Mouse (Mus musculus): ENCODE data around the gene Amz1. TPM values are rescaled to one million over a fixed set of nuclear protein-coding genes. Genes with fewer than 3 reads are reported as not detected.

Gene Amz1
- total and polyA plus RNA-seq, 2 experiments from 2014 or later: 12.2 to 14.2 TPM

DNA sequence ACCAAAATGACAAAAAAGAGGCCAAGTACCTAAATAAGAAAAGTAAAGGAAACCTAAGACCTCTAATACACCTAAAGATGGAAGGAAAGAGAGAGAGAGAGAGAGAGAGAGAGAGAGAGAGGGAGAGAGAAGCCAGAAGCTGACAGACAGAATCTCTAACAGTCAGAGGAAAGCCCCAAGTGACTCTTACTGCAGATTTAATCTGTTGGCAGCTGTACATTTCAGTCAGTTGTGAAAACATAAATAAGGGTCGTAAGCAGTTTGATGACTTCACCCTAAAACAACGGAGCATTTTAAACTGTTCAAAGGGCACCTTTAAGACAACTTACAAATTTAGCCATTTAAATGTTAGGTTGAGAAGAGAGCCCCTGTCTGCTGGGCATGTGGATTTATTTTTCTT lies 66.5 kb downstream of the Amz1 start:
- no peak overlapping the region for H3K4me2 ChIP-seq (ENCODE audit: low read depth)
- no peak for TF ChIP-seq CTCF (IDR thresholded peaks at IDR 0.05; ENCODE audit: low read depth)
- peaks cover 20% of the 10 kb centered on the region for H3K4me1 ChIP-seq (ENCODE audit: insufficient read depth)
- ATAC-seq (no peak), DNase-seq (no peak)
- peak overlapping the region; percentile 73; the same call in 1 of the 2 replicates for H3K27ac ChIP-seq (ENCODE audit: low read depth, low read length)
- no peak overlapping the region for H3K4me3 ChIP-seq (ENCODE audit: low read depth, low read length)
- no peaks in the 10 kb centered on the region; the same call in 1 of the 2 replicates for H3K36me3 ChIP-seq (ENCODE audit: insufficient read depth)
- no peaks in the 10 kb centered on the region for H3K27me3 ChIP-seq (ENCODE audit: insufficient read depth, low read length)
- H3K9me3 ChIP-seq (ENCODE audit: low read length): no peaks in the 10 kb centered on the region
- 25% methylated on average over 2 of the region's 2 CpGs for WGBS
- no peak overlapping the region for H3K9ac ChIP-seq

DNA sequence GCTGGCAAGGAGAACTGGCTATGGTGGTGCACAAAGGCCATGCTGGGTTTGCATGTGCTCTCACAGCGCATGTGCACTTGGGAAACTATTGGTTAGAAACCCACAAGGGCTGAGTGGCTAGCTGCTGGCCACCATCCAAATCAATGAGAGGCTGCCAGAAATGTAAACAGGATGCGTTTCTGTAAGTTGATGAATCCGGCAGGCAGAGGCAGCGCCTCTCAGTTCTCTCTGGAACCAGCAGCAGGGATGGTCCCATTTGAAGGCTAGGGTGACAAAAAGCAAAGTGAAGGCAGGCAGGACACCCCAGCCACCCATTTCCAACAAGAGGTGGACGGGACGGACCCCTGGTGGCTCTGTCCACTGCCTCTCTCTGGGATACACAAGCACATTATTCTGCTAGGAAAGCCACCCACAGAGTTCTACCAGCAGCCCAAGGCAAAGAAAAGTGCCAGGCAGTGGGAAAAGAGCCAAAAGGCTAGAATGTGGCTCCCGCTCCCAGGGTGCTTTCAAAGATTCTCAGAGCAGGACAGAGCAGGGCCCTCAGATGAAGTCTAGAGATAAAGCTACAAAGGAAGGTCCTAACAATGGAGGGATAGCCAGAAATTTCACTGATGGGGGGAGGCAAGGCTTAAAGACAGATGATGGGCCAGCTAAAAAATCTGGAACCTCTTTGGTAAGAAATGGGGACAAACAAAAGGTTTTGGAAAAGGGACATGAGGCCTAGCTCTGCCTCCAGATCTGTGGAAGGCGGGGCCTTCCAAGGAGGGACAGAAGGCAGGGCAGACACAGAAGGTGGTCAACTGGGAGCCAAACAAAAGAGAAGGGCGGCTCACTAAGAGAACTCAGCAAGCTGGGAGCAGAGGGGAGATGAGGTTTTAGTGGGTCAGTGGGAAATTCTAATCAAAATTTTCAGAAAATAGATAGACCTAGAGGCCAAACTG lies 67.3 kb downstream of the Amz1 start:
- Histone ChIP-seq H3K36me3 (ENCODE audit: insufficient read depth) (no peaks in the 10 kb centered on the region; the same call in 1 of the 2 replicates), H3K9me3 (ENCODE audit: low read length) (no peaks in the 10 kb centered on the region), H3K4me3 (ENCODE audit: low read depth, low read length) (no peak overlapping the region), H3K4me1 (ENCODE audit: insufficient read depth) (peaks cover 20% of the 10 kb centered on the region), H3K4me2 (ENCODE audit: low read depth) (no peak overlapping the region), H3K9ac (no peak overlapping the region), H3K27me3 (ENCODE audit: insufficient read depth, low read length) (no peaks in the 10 kb centered on the region), H3K27ac (ENCODE audit: low read depth, low read length) (peak overlapping the region; percentile 73)
- 18% methylated on average over 9 of the region's 9 CpGs for WGBS
- ATAC-seq (peak; percentile 78), DNase-seq (peak; percentile 78)
- TF ChIP-seq CTCF (IDR thresholded peaks at IDR 0.05; ENCODE audit: low read depth): no peak

DNA sequence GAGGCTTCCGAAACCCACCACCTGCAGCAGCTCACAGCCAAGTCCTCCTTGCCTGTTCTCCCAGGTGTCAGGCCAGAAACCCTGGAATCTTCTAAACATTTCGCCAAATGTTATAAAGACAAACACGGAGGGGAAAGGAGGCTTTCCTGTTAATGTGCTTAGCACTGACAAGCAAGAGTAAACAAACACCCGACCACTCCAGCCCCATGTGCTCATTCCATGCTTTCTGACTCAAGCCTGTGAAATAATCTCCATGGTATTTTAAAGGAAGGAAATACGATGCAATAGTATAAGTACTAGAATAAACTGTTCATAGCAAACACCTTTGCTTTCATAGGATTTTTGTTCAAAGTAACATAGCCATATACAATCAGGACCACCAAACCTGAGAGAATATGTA lies 68.3 kb downstream of the Amz1 start:
- no peak overlapping the region for H3K4me2 ChIP-seq (ENCODE audit: low read depth)
- peaks cover 20% of the 10 kb centered on the region for H3K4me1 ChIP-seq (ENCODE audit: insufficient read depth)
- WGBS: 23% methylated on average over 5 of the region's 5 CpGs
- H3K36me3 ChIP-seq (ENCODE audit: insufficient read depth): no peaks in the 10 kb centered on the region; the same call in 1 of the 2 replicates
- no peaks in the 10 kb centered on the region for H3K27me3 ChIP-seq (ENCODE audit: insufficient read depth, low read length)
- H3K27ac ChIP-seq (ENCODE audit: low read depth, low read length): peak overlapping the region; percentile 73; the same call in 1 of the 2 replicates
- no peak for DNase-seq
- no peak for ATAC-seq
- no peak overlapping the region for H3K9ac ChIP-seq
- H3K9me3 ChIP-seq (ENCODE audit: low read length): no peaks in the 10 kb centered on the region
- TF ChIP-seq CTCF (IDR thresholded peaks at IDR 0.05; ENCODE audit: low read depth): no peak
- H3K4me3 ChIP-seq (ENCODE audit: low read depth, low read length): no peak overlapping the region

DNA sequence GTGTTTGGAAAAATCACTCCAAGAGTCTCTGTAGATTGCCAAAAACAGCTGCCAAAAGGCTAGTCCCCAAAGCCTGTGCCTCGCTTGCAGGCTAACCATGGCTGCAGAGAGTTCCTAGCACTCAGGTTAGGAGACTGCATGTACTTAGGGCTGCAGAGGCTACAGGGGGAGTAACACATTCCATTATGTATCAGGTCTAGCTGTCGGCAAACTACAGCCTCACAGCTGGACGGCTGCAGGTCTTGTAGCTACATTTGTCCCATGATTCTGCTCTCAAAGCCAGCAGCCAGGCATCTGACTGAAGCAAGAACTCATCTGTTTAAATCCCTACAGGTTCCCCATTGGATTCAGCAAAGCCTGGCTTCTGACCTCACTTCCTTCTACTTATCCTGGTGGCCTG lies 70.8 kb downstream of the Amz1 start:
- no peak overlapping the region for H3K27ac ChIP-seq (ENCODE audit: low read depth, low read length)
- peaks cover 20% of the 10 kb centered on the region for H3K4me1 ChIP-seq (ENCODE audit: insufficient read depth)
- WGBS: 43% methylated on average over 3 of the region's 3 CpGs

DNA sequence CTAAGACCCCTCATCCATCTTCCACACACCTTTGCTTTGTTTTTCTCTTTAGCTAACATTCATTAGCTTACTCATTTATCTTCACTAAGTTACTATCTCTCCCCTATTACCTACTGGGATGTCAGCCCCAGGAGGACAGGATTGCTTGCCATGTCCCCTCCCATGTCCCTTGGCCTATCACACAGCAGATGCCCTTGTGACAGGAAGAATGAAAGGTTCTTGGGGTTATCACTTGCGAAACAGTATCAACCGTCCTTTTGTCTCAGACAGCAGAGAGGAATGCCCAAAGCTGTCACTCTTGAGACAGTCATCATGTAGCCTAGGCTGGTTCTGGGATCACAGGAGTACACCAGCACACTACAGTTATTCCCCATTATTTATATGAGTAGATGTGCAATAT lies 71.2 kb downstream of the Amz1 start:
- no peaks in the 10 kb centered on the region for H3K27me3 ChIP-seq (ENCODE audit: insufficient read depth, low read length)
- no peaks in the 10 kb centered on the region for H3K36me3 ChIP-seq (ENCODE audit: insufficient read depth)
- WGBS: 80% methylated on average over 2 of the region's 2 CpGs
- H3K4me1 ChIP-seq (ENCODE audit: insufficient read depth): peaks cover 20% of the 10 kb centered on the region
- DNase-seq (no peak), ATAC-seq (no peak)
- no peak overlapping the region for H3K4me3 ChIP-seq (ENCODE audit: low read depth, low read length)
- H3K4me2 ChIP-seq (ENCODE audit: low read depth): no peak overlapping the region
- no peak for TF ChIP-seq CTCF (IDR thresholded peaks at IDR 0.05; ENCODE audit: low read depth)
- H3K9me3 ChIP-seq (ENCODE audit: low read length): no peaks in the 10 kb centered on the region
- no peak overlapping the region for H3K27ac ChIP-seq (ENCODE audit: low read depth, low read length)
- H3K9ac ChIP-seq: no peak overlapping the region

More for the DNA sequence above, 70.8 kb downstream of the Amz1 start:
- H3K9me3 ChIP-seq (ENCODE audit: low read length): no peaks in the 10 kb centered on the region
- no peak for TF ChIP-seq CTCF (IDR thresholded peaks at IDR 0.05; ENCODE audit: low read depth)
- DNase-seq (no peak), ATAC-seq (no peak)
- no peaks in the 10 kb centered on the region for H3K27me3 ChIP-seq (ENCODE audit: insufficient read depth, low read length)
- H3K36me3 ChIP-seq (ENCODE audit: insufficient read depth): no peaks in the 10 kb centered on the region
- no peak overlapping the region for H3K9ac ChIP-seq
- no peak overlapping the region for H3K4me3 ChIP-seq (ENCODE audit: low read depth, low read length)
- H3K4me2 ChIP-seq (ENCODE audit: low read depth): no peak overlapping the region

DNA sequence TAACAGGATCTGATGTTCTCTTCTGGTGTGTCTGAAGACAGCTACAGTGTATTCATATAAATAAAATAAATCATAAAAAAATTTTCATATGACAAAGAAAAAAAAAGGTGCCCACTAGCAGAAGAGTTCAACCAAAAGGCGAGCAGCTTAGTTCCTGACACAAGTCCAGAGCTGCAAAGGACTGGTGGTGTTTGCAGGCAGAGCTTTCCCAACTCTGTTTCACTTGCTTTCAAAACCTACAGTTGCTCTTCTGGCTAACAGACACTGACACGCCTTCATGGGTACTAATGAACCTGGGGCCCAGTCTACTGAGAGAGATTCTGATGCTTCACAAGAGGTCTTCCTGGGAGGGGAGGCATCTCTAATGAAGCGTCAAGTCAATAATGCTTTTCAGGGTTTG lies 72.1 kb downstream of the Amz1 start:
- H3K9me3 ChIP-seq (ENCODE audit: low read length): no peaks in the 10 kb centered on the region
- 72% methylated on average over 3 of the region's 3 CpGs for WGBS
- H3K27me3 ChIP-seq (ENCODE audit: insufficient read depth, low read length): no peaks in the 10 kb centered on the region
- H3K27ac ChIP-seq (ENCODE audit: low read depth, low read length): no peak overlapping the region
- peaks cover 15% of the 10 kb centered on the region for H3K4me1 ChIP-seq (ENCODE audit: insufficient read depth)
- H3K4me3 ChIP-seq (ENCODE audit: low read depth, low read length): no peak overlapping the region
- no peaks in the 10 kb centered on the region for H3K36me3 ChIP-seq (ENCODE audit: insufficient read depth)
- no peak overlapping the region for H3K9ac ChIP-seq
- no peak for ATAC-seq
- DNase-seq: no peak
- no peak overlapping the region for H3K4me2 ChIP-seq (ENCODE audit: low read depth)
- no peak for TF ChIP-seq CTCF (IDR thresholded peaks at IDR 0.05; ENCODE audit: low read depth)

DNA sequence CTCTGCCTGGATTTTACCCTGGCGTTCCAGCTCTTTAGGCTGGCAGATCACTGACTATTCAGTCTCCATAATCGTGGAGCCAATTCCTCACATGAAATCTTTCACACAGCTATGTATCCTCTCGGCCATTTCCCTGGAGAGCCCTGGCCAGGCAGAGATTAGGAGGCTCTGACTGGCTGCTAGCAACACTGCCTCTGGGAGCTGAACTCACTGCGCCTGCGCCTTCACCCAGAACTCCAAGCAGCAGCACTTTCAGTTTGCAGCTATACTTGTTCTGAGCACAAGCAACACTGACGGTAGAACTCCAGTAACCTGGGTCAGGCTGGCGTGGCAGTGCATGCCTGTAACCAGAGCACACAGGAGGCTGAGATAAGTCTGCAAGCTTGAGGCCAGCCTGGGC lies 74.2 kb downstream of the Amz1 start:
- H3K9me3 ChIP-seq (ENCODE audit: low read length): no peaks in the 10 kb centered on the region
- H3K27me3 ChIP-seq (ENCODE audit: insufficient read depth, low read length): no peaks in the 10 kb centered on the region
- WGBS: 78% methylated on average over 7 of the region's 7 CpGs
- H3K36me3 ChIP-seq (ENCODE audit: insufficient read depth): no peaks in the 10 kb centered on the region
- no peak overlapping the region for H3K4me3 ChIP-seq (ENCODE audit: low read depth, low read length)
- no peak for DNase-seq
- TF ChIP-seq CTCF (IDR thresholded peaks at IDR 0.05; ENCODE audit: low read depth): no peak
- H3K9ac ChIP-seq: no peak overlapping the region
- no peak overlapping the region for H3K27ac ChIP-seq (ENCODE audit: low read depth, low read length)
- no peak for ATAC-seq
- no peak overlapping the region for H3K4me2 ChIP-seq (ENCODE audit: low read depth)
- peaks cover 4% of the 10 kb centered on the region; the same call in 1 of the 2 replicates for H3K4me1 ChIP-seq (ENCODE audit: insufficient read depth)

Data from forebrain, postnatal 0 days (tissue).